Mouse (Mus musculus) hindbrain, embryonic 16.5 days (tissue): ENCODE measurements around the gene Gpbp1. TPM values are rescaled to one million over a fixed set of nuclear protein-coding genes. Genes with fewer than 3 reads are reported as not detected.

Experiments used
- ATAC-seq: fragments of 200-750 bp; cut with Nextera tagmentation; 2 replicates; pipeline ENCODE4 v1.8.0; 2017; ENCODE audit warnings: moderate TSS enrichment, moderate library complexity
- H3K27ac ChIP-seq: fragments of 300-500 bp; sonication (generic); 2 replicates; pipeline ENCODE4 v1.5.1; 2014; ENCODE audit warnings: low read depth, mild to moderate bottlenecking, control low read depth, low read length, moderate library complexity
- H3K27me3 ChIP-seq: fragments of 300-500 bp; sonication (generic); replicated peaks from 2 replicates; pipeline ENCODE4 v1.6.1; 2014; ENCODE audit warnings: low read length; ENCODE audit not compliant: control insufficient read depth, insufficient read depth
- H3K36me3 ChIP-seq: fragments of 300-500 bp; sonication (generic); 2 replicates; pipeline ENCODE4 v1.6.1; 2014; ENCODE audit warnings: mild to moderate bottlenecking, low read length, moderate library complexity, mixed read lengths; ENCODE audit not compliant: control insufficient read depth, insufficient read depth
- H3K4me1 ChIP-seq: fragments of 300-500 bp; sonication (generic); 2 replicates; pipeline ENCODE4 v1.6.1; 2014; ENCODE audit warnings: low read depth, low read length; ENCODE audit not compliant: control insufficient read depth, insufficient read depth
- H3K4me2 ChIP-seq: fragments of 300-500 bp; sonication (generic); 2 replicates; pipeline ENCODE4 v1.6.1; 2014; ENCODE audit warnings: mild to moderate bottlenecking, low read length, control low read depth, moderate library complexity
- H3K4me3 ChIP-seq: fragments of 300-500 bp; sonication (generic); 2 replicates; pipeline ENCODE4 v1.5.1; 2014; ENCODE audit warnings: mild to moderate bottlenecking, low read length, control low read depth, moderate library complexity
- H3K9ac ChIP-seq: fragments of 300-500 bp; sonication (generic); 2 replicates; pipeline ENCODE4 v1.6.1; 2014; ENCODE audit warnings: low read depth, mild to moderate bottlenecking, control low read depth, low read length, moderate library complexity
- H3K9me3 ChIP-seq: fragments of 300-500 bp; sonication (generic); 2 replicates; pipeline ENCODE4 v1.6.1; 2014; ENCODE audit warnings: mild to moderate bottlenecking, low read length, moderate library complexity; ENCODE audit not compliant: control insufficient read depth
- WGBS: fragments of 180-500 bp; shearing (Covaris S2); extraction: QIAGEN DNeasy Blood & Tissue Kit; methylation state at CpG from one replicate; pipeline ENCODE4 v1.1.7; 2014; 5-methylcytosine and 5-hydroxymethylcytosine counted together
- polyA plus RNA-seq: library from polyadenylated mRNA; unstranded; fragments of >200 nt; fragmentation: Nextera tagmentation; extraction: Ambion mirVana; gene quantifications from 2 replicates; pipeline ENCODE4 v1.2.1, GENCODE M21; 2015

Gene Gpbp1
- polyA plus RNA-seq, 1 experiment from 2014 or later, result 80.5 TPM

GRCm38 (mm10) chr13:111413156-111413555, 76.8 kb downstream of the Gpbp1 start:
- no peak overlapping the region for H3K4me2 ChIP-seq
- WGBS, result 41% methylated on average over 4 of the region's 4 CpGs
- no peak for ATAC-seq
- H3K27me3 ChIP-seq, result no peaks in the 10 kb centered on the region
- no peaks in the 10 kb centered on the region for H3K9me3 ChIP-seq
- H3K9ac ChIP-seq, result no peak overlapping the region
- no peak overlapping the region for H3K4me3 ChIP-seq
- no peaks in the 10 kb centered on the region for H3K36me3 ChIP-seq
- no peak overlapping the region for H3K27ac ChIP-seq
- H3K4me1 ChIP-seq, result peaks cover 3% of the 10 kb centered on the region

- Histone ChIP-seq H3K4me1 (peaks cover 3% of the 10 kb centered on the region), H3K27ac (no peak overlapping the region), H3K9me3 (no peaks in the 10 kb centered on the region), H3K36me3 (no peaks in the 10 kb centered on the region), H3K9ac (no peak overlapping the region), H3K4me2 (no peak overlapping the region), H3K27me3 (no peaks in the 10 kb centered on the region), H3K4me3 (no peak overlapping the region)
- 2% methylated on average over 7 of the region's 7 CpGs for WGBS
- peak; percentile 71 for ATAC-seq
These were observed 79.1 kb downstream of the Gpbp1 start for GRCm38 (mm10) chr13:111410831-111411230.

DNA sequence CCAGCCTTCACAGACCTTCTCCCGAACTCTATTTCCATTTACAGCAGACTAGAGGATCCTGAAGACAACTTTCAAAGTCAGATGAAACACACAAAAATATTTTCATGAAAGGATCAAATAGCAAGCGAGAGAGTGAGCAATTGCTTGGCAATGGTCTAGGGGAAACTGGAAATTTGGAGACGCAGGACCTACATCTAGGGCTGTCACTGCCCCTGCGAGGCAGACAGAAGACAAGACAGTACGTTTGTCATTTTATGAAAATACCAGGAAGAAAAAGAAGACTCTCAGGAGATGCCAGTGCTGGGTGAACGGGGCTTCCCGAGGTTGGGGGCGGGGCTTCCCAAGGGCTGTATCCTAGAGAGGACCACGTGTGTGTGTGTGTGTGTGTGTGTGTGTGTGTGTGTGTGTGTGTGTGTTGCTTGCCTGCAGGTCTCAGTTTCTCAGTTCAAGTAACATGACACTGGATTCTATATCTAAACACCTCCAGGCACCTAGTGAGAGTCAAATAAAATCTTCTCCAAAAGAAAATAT, 83.0 kb downstream of the Gpbp1 start:
- no peak for ATAC-seq
- 70% methylated on average over 9 of the region's 9 CpGs for WGBS
- Histone ChIP-seq H3K4me1 (peaks cover 3% of the 10 kb centered on the region), H3K27me3 (no peaks in the 10 kb centered on the region), H3K36me3 (no peaks in the 10 kb centered on the region), H3K4me3 (no peak overlapping the region), H3K9me3 (no peaks in the 10 kb centered on the region), H3K9ac (no peak overlapping the region), H3K27ac (no peak overlapping the region), H3K4me2 (no peak overlapping the region)

DNA sequence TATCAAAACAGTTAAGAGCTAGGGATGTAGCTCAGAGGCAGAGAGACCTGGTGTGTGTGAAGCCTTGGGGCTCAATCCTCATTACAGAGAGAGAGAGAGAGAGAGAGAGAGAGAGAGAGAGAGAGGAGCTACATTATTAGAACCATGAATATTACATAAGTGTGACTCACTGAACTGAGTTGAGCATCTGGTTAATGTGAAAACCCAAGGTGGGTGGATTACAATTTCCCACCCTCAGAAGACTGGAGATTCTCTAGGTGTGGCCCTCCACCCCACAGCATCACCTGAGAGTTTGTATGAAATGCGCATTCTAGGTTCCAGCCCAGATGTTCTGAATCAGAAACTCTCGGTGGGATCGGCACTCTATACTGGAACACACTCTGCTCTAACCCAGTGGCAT, 84.0 kb downstream of the Gpbp1 start:
- no peaks in the 10 kb centered on the region for H3K27me3 ChIP-seq
- WGBS, result 98% methylated on average over 3 of the region's 3 CpGs
- no peaks in the 10 kb centered on the region for H3K9me3 ChIP-seq
- H3K9ac ChIP-seq, result no peak overlapping the region
- H3K4me1 ChIP-seq, result peaks cover 3% of the 10 kb centered on the region
- no peak for ATAC-seq
- H3K4me3 ChIP-seq, result no peak overlapping the region
- no peak overlapping the region for H3K27ac ChIP-seq
- H3K36me3 ChIP-seq, result no peaks in the 10 kb centered on the region
- H3K4me2 ChIP-seq, result no peak overlapping the region

DNA sequence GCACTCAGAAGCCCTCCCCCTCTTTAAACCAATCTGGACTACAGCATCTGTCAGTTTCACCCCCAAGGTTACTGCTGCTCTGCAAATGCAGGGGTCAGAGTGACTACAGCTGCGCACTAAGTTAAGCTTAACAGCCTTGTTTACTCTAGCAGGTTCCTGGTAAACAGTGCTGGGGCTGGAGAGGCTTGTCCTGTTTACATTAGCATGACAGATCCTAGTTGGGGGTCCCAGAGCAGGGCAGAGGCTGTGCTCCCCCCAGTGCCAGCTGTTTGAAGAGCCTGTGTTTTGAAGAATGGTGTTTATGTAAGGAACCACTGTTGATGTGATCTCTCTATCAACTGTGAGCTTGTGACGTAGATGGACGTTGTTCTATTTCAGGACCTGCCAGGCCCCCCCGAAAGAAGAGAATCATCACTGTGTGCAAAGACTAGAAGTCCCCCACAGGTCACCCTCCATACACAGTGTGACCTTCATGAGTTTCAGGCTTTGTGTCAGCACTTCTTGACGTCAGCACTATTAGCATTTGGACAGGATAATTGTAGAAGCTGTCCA, 92.2 kb downstream of the Gpbp1 start:
- Histone ChIP-seq H3K9me3 (no peaks in the 10 kb centered on the region), H3K4me2 (no peak overlapping the region), H3K36me3 (no peaks in the 10 kb centered on the region), H3K27me3 (no peaks in the 10 kb centered on the region), H3K9ac (no peak overlapping the region), H3K4me1 (no peaks in the 10 kb centered on the region), H3K27ac (no peak overlapping the region), H3K4me3 (no peak overlapping the region)
- WGBS, result 40% methylated on average over 5 of the region's 5 CpGs
- 0 out of 2 replicates have a peak, but pooled peaks have one; percentile 42 for ATAC-seq

DNA sequence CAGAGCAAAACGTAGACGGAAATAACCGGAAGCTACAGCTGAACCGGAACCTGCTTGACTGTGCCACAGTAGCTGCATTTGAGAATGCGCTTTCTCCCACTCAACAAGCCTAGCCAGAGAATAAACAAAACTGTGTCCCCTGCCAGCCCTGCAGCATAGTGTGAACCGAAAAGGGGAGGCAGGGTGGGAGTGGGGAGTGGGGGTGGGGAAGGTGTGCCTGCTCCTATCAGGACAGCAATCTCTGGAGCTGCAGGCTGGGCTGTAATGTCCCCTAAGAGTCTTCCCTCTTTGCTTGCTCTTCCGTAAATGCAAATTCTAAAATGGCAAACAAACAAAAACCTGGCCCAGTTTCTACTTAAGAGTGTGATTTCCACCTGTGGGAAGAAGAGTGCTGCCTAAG, 92.8 kb downstream of the Gpbp1 start:
- no peak for ATAC-seq
- no peaks in the 10 kb centered on the region for H3K9me3 ChIP-seq

DNA sequence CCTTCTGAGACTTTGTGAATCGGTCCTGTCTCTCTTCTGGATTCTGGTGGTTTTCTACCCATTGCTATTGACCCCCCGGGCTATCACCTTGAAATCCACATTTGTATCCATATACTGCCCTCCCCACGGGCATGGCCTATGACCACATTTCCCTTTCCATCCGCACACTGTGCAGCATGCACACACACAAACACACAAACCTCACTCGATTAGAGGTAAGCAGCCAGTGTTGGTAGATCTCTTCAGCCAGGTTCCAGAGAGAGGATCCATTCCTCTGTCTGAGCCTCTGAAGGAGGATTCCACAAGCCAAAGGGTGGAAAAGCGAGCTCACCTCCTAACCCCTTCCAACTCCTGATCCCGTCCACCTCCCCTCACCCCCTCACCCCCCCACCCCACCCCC, 94.4 kb downstream of the Gpbp1 start:
- no peak overlapping the region for H3K4me3 ChIP-seq
- no peak overlapping the region for H3K9ac ChIP-seq
- no peaks in the 10 kb centered on the region for H3K9me3 ChIP-seq
- H3K4me2 ChIP-seq, result no peak overlapping the region
- H3K4me1 ChIP-seq, result no peaks in the 10 kb centered on the region
- H3K36me3 ChIP-seq, result no peaks in the 10 kb centered on the region
- no peak overlapping the region for H3K27ac ChIP-seq
- no peak for ATAC-seq
- 92% methylated on average over 7 of the region's 7 CpGs for WGBS
- H3K27me3 ChIP-seq, result no peaks in the 10 kb centered on the region

More for the DNA sequence above, 92.8 kb downstream of the Gpbp1 start:
- H3K9ac ChIP-seq, result no peak overlapping the region
- H3K36me3 ChIP-seq, result no peaks in the 10 kb centered on the region
- no peaks in the 10 kb centered on the region for H3K27me3 ChIP-seq
- H3K4me3 ChIP-seq, result no peak overlapping the region
- H3K4me1 ChIP-seq, result no peaks in the 10 kb centered on the region
- WGBS, result 63% methylated on average over 7 of the region's 7 CpGs
- no peak overlapping the region for H3K4me2 ChIP-seq
- no peak overlapping the region for H3K27ac ChIP-seq

GRCm38 (mm10) chr13:111394904-111395303, 95.0 kb downstream of the Gpbp1 start:
- 75% methylated on average over 4 of the region's 4 CpGs for WGBS

GRCm38 (mm10) chr13:111394341-111394740, 95.6 kb downstream of the Gpbp1 start:
- Histone ChIP-seq H3K4me2 (no peak overlapping the region), H3K4me1 (no peaks in the 10 kb centered on the region), H3K9ac (no peak overlapping the region), H3K9me3 (no peaks in the 10 kb centered on the region), H3K36me3 (no peaks in the 10 kb centered on the region), H3K27ac (no peak overlapping the region), H3K4me3 (no peak overlapping the region), H3K27me3 (no peaks in the 10 kb centered on the region)
- no peak for ATAC-seq
- 79% methylated on average over 8 of the region's 8 CpGs for WGBS

More at GRCm38 (mm10) chr13:111394904-111395303, 95.0 kb downstream of the Gpbp1 start:
- Histone ChIP-seq H3K4me3 (no peak overlapping the region), H3K9ac (no peak overlapping the region), H3K9me3 (no peaks in the 10 kb centered on the region), H3K4me1 (no peaks in the 10 kb centered on the region), H3K4me2 (no peak overlapping the region), H3K27me3 (no peaks in the 10 kb centered on the region), H3K27ac (no peak overlapping the region), H3K36me3 (no peaks in the 10 kb centered on the region)
- ATAC-seq, result no peak
